18 mouse cellular contexts compared by ENCODE assay signal in the genomic region with DNA sequence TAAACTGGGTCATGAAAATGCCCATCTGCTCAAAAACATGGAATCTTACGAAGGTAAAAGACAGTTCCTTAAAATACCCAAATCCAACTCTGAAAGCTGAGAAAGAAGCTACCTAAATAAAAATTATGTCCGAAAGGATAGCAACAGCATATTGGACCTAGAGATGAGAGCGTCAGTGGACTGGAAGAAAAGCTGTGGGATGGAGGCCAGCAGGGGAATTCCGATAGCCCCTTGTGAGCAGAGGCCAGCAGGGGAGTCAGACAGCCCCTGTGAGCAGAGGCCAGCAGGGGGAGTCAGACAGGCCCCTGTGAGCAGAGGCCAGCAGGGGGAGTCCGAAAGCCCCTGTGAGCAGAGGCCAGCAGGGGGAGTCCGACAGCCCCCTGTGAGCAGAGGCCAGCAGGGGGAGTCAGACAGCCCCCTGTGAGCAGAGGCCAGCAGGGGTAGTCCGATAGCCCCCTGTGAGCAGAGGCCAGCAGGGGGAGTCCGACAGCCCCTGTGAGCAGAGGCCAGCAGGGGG. TPM values are rescaled to one million over a fixed set of nuclear protein-coding genes. Genes with fewer than 3 reads are reported as not detected.
A peak's percentile ranks its signal among the peaks of the same experiment; 100 is the strongest.
DNase-seq lines count a peak whose midpoint lies in the region; ATAC-seq and TF ChIP-seq lines count a peak whose summit lies in the region.
"Had no signal": no experiment of that assay in that cellular context is flagged by ENCODE, and none has a peak within 500 bp of the region (broad histone marks: within the 10 kb centered on the region; RNA-seq: fewer than 3 reads in every experiment).

No protein-coding gene starts in this region.

- no peak overlapping the region for H3K9ac ChIP-seq in lung, embryonic 14.5 days
- H3K9ac ChIP-seq in stomach, postnatal 0 days (ENCODE audit: low read length) = no peak overlapping the region
- H3K9ac ChIP-seq: embryonic facial prominence, embryonic 15.5 days; heart, embryonic 12.5 days; hindbrain, embryonic 12.5 days; liver, embryonic 15.5 days had no signal

- no peak overlapping the region for H3K4me3 ChIP-seq in lung, embryonic 14.5 days (ENCODE audit: low read depth, low read length)
- no peak overlapping the region for H3K4me3 ChIP-seq in stomach, postnatal 0 days (ENCODE audit: low read depth, low read length)
- H3K4me3 ChIP-seq: embryonic facial prominence, embryonic 15.5 days; heart, embryonic 12.5 days; hindbrain, embryonic 12.5 days; liver, embryonic 15.5 days; megakaryocyte, embryonic 14.5 days had no signal

- H3K9me3 ChIP-seq in lung, embryonic 14.5 days (ENCODE audit: low read depth, low read length) = no peaks in the 10 kb centered on the region
- no peaks in the 10 kb centered on the region for H3K9me3 ChIP-seq in stomach, postnatal 0 days (ENCODE audit: control insufficient read depth, low read length)
- H3K9me3 ChIP-seq: embryonic facial prominence, embryonic 15.5 days; heart, embryonic 12.5 days; hindbrain, embryonic 12.5 days; liver, embryonic 15.5 days; megakaryocyte, embryonic 14.5 days had no signal

- H3K27me3 ChIP-seq in lung, embryonic 14.5 days (ENCODE audit: insufficient read depth, low read length) = no peaks in the 10 kb centered on the region
- no peaks in the 10 kb centered on the region for H3K27me3 ChIP-seq in stomach, postnatal 0 days (ENCODE audit: control insufficient read depth, insufficient read depth, low read length)
- H3K27me3 ChIP-seq: embryonic facial prominence, embryonic 15.5 days; heart, embryonic 12.5 days; hindbrain, embryonic 12.5 days; liver, embryonic 15.5 days; megakaryocyte, embryonic 14.5 days had no signal

- H3K36me3 ChIP-seq in lung, embryonic 14.5 days (ENCODE audit: insufficient read depth) = peaks cover 73% of the 10 kb centered on the region
- H3K36me3 ChIP-seq in stomach, postnatal 0 days (ENCODE audit: control insufficient read depth, insufficient read depth, low read length) = peaks cover 17% of the 10 kb centered on the region; the same call in 1 of the 2 replicates

- H3K4me2 ChIP-seq in lung, embryonic 14.5 days = no peak overlapping the region
- H3K4me2 ChIP-seq in stomach, postnatal 0 days (replicated peaks; ENCODE audit: low read depth) = no peak overlapping the region
- H3K4me2 ChIP-seq: embryonic facial prominence, embryonic 15.5 days; heart, embryonic 12.5 days; hindbrain, embryonic 12.5 days; liver, embryonic 15.5 days had no signal

- no peak overlapping the region for H3K27ac ChIP-seq in lung, embryonic 14.5 days (ENCODE audit: low read depth)
- no peak overlapping the region for H3K27ac ChIP-seq in stomach, postnatal 0 days (replicated peaks)
- H3K27ac ChIP-seq: embryonic facial prominence, embryonic 15.5 days; hindbrain, embryonic 12.5 days; liver, embryonic 15.5 days had no signal

- peak; percentile 54 for DNase-seq in CD4-positive, CD25-positive, alpha-beta regulatory T cell, adult 2 months (ENCODE audit: low read depth, low spot score)
- DNase-seq in lung, embryonic 14.5 days = no peak
- DNase-seq in lung, postnatal 36 days = no peak
- peak; percentile 7 for DNase-seq in forelimb bud, embryonic 11.5 days (ENCODE audit: low read depth, low spot score)
- peak; percentile 18 for DNase-seq in stomach, postnatal 0 days (ENCODE audit: low spot score)
- DNase-seq in cerebellum, adult 9-11 months = no peak
- no peak for DNase-seq in layer of hippocampus, adult 11-12 months (ENCODE audit: low spot score)
- DNase-seq: cerebellum, adult 11-12 months; gastrocnemius, postnatal 25 days; kidney, adult 2 months; right cerebral cortex, postnatal 25 days had no signal

- ATAC-seq in CD4-positive, CD25-positive, alpha-beta regulatory T cell, adult 4 months = no peak
- no peak for ATAC-seq in lung, embryonic 14.5 days (ENCODE audit: insufficient read depth)
- ATAC-seq in stomach, postnatal 0 days (ENCODE audit: low FRiP score, low TSS enrichment) = no peak
- ATAC-seq: forebrain, embryonic 16.5 days had no signal

- 94% methylated on average over 8 of the region's 8 CpGs for WGBS in lung, embryonic 14.5 days
- WGBS in stomach, postnatal 0 days = 96% methylated on average over 8 of the region's 8 CpGs

- TF ChIP-seq CTCF in lung, embryonic 14.5 days (IDR thresholded peaks at IDR 0.05; ENCODE audit: low read depth) = peak; percentile 55; the same call in 1 of the 2 replicates
- TF ChIP-seq CTCF in stomach, postnatal 0 days (IDR thresholded peaks at IDR 0.05; ENCODE audit: low read depth) = peak; percentile 59

- H3K4me1 ChIP-seq in lung, embryonic 14.5 days (ENCODE audit: insufficient read depth) = no peaks in the 10 kb centered on the region
- no peaks in the 10 kb centered on the region for H3K4me1 ChIP-seq in stomach, postnatal 0 days (replicated peaks; ENCODE audit: control insufficient read depth, insufficient read depth)
- H3K4me1 ChIP-seq: embryonic facial prominence, embryonic 15.5 days; heart, embryonic 12.5 days; hindbrain, embryonic 12.5 days had no signal

- TF ChIP-seq EP300 in stomach, postnatal 0 days (optimal IDR thresholded peaks at IDR 0.05) = no peak

RNA-seq across cellular contexts. Expression of gene Nuf2, which starts 13.8 kb away (rescaled TPM):
- polyA plus RNA-seq in CD4-positive, CD25-positive, alpha-beta regulatory T cell, adult 4 months (2017; shearing (Covaris generic)) = 1 to 10 TPM; 3.9 to 6.6 TPM
- 77.4 and 78.9 TPM in 2 replicates for polyA plus RNA-seq in lung, embryonic 14.5 days (2014; fragmentation: Nextera tagmentation; extraction: Ambion mirVana)
- polyA plus RNA-seq in stomach, postnatal 0 days (2015; fragmentation: Nextera tagmentation; extraction: Ambion mirVana) = 10.7 and 14.0 TPM in 2 replicates

Comparison
In these comparisons a context has a peak if more than half of its experiments do, and no peak if none do; other contexts are left out.
1. DNase-seq: peak in CD4-positive, CD25-positive, alpha-beta regulatory T cell, adult 2 months (single experiment), forelimb bud, embryonic 11.5 days (single experiment) and stomach, postnatal 0 days (single experiment); none in lung, embryonic 14.5 days (single experiment), lung, postnatal 36 days (single experiment), cerebellum, adult 9-11 months (single experiment) and layer of hippocampus, adult 11-12 months (single experiment).